Mouse (Mus musculus) intestine, embryonic 15.5 days (tissue): ENCODE results near the gene Xpo6. TPM values are rescaled to one million over a fixed set of nuclear protein-coding genes. Genes with fewer than 3 reads are reported as not detected.

Experiments used
- ATAC-seq: fragments of 200-750 bp; cut with Nextera tagmentation; 2 replicates; pipeline ENCODE4 v1.8.0; 2017; ENCODE audit warnings: moderate TSS enrichment, moderate library complexity
- H3K27ac ChIP-seq: fragments of 300-500 bp; sonication (generic); 2 replicates; pipeline ENCODE4 v1.5.1; 2015; ENCODE audit warnings: mild to moderate bottlenecking, inconsistent platforms
- H3K27me3 ChIP-seq: fragments of 300-500 bp; sonication (generic); replicated peaks from 2 replicates; pipeline ENCODE4 v1.6.1; 2015; ENCODE audit warnings: inconsistent platforms
- H3K36me3 ChIP-seq: fragments of 300-500 bp; sonication (generic); 2 replicates; pipeline ENCODE4 v1.6.1; 2015; ENCODE audit warnings: inconsistent platforms
- H3K4me1 ChIP-seq: fragments of 300-500 bp; sonication (generic); replicated peaks from 2 replicates; pipeline ENCODE4 v1.6.1; 2015; ENCODE audit warnings: inconsistent platforms
- H3K4me2 ChIP-seq: fragments of 300-500 bp; sonication (generic); replicated peaks from 2 replicates; pipeline ENCODE4 v1.6.1; 2015; ENCODE audit warnings: mild to moderate bottlenecking, inconsistent platforms
- H3K4me3 ChIP-seq: fragments of 300-500 bp; sonication (generic); replicated peaks from 2 replicates; pipeline ENCODE4 v1.5.1; 2015; ENCODE audit warnings: inconsistent platforms
- H3K9ac ChIP-seq: fragments of 300-500 bp; sonication (generic); 2 replicates; pipeline ENCODE4 v1.6.1; 2015; ENCODE audit warnings: inconsistent platforms
- H3K9me3 ChIP-seq: fragments of 300-500 bp; sonication (generic); 2 replicates; pipeline ENCODE4 v1.6.1; 2016; ENCODE audit warnings: inconsistent platforms
- WGBS: fragments of 180-500 bp; shearing (Covaris S2); methylation state at CpG from one replicate; pipeline ENCODE4 v1.1.7; 2015; 5-methylcytosine and 5-hydroxymethylcytosine counted together
- polyA plus RNA-seq: library from polyadenylated mRNA; unstranded; fragments of >200 nt; fragmentation: Nextera tagmentation; extraction: Ambion mirVana; gene quantifications from 2 replicates; pipeline ENCODE4 v1.2.1, GENCODE M21; 2015

Xpo6 gene
- polyA plus RNA-seq, 1 experiment from 2014 or later, result 37.4 TPM

DNA sequence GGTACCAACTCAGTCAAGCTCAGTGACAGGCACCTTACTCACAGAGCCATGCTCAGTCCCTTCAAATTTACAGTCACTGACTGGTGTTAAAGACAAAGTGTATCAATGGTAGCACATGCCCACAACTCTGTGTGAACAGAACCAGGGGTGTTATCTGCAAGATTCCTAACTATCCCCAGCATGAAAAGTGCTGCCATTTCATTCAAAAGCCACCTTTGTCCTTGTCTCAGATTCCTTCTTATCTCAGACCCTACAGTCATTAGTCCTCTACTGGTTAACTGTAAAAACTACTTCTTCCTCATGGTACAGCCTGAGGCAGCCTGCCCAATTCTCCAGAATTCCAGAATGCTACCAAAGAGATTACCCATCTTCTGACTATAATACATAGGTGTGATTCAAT lies 14.3 kb downstream of the Xpo6 start:
- Histone ChIP-seq H3K9me3 (no peaks in the 10 kb centered on the region), H3K4me3 (no peak overlapping the region), H3K4me2 (no peak overlapping the region), H3K27ac (no peak overlapping the region), H3K9ac (no peak overlapping the region), H3K36me3 (no peaks in the 10 kb centered on the region), H3K4me1 (peaks cover 15% of the 10 kb centered on the region), H3K27me3 (no peaks in the 10 kb centered on the region)
- ATAC-seq, result 0 out of 2 replicates have a peak, but pooled peaks have one; percentile 43

DNA sequence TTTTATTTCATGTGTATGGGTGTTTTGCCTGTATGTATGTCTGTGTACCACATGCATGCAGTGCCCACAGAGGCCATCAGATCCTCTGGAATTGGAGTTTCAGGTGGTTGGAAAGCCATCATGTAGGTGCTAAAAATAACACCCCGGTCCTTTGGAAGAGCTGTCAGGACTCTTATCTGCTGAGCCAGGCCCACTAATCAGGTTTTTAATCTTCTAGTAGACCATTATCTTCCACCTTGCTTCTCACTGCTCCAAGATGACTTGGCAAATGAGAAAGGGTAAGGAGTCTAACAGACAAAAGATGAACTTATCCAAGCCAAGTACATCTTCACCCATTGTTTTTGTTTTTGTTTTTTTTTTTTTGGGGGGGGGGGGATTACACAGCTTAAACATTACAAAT lies 16.7 kb downstream of the Xpo6 start:
- no peak overlapping the region for H3K9ac ChIP-seq
- no peak overlapping the region for H3K4me2 ChIP-seq
- H3K36me3 ChIP-seq, result no peaks in the 10 kb centered on the region
- no peaks in the 10 kb centered on the region for H3K9me3 ChIP-seq
- ATAC-seq, result no peak
- no peak overlapping the region for H3K4me3 ChIP-seq
- peaks cover 20% of the 10 kb centered on the region for H3K4me1 ChIP-seq
- H3K27me3 ChIP-seq, result no peaks in the 10 kb centered on the region
- 61% methylated on average over 1 of the region's 1 CpGs for WGBS
- no peak overlapping the region for H3K27ac ChIP-seq

DNA sequence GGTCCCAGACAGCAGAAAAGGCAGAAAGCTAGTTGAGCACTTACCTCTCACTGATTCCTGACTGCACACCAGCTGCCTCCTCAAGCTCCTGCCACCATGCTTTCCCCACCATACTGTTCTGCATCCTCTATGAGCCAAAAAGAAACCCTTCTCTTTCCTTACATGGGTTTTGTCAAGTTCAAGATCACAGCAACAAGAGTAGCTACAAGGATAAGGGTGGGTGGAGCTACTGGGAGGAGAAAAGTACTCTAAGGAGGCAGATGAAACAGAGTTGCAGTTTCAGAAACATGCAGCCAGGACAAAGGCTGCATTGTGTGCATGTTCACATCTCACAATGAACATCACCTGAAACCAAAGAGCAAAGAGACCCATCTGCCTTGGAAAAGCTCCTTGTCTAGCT lies 18.8 kb downstream of the Xpo6 start:
- ATAC-seq, result no peak
- Histone ChIP-seq H3K27me3 (no peaks in the 10 kb centered on the region), H3K36me3 (no peaks in the 10 kb centered on the region), H3K9me3 (no peaks in the 10 kb centered on the region), H3K4me2 (no peak overlapping the region), H3K9ac (no peak overlapping the region), H3K4me3 (no peak overlapping the region), H3K4me1 (peaks cover 20% of the 10 kb centered on the region), H3K27ac (no peak overlapping the region)

DNA sequence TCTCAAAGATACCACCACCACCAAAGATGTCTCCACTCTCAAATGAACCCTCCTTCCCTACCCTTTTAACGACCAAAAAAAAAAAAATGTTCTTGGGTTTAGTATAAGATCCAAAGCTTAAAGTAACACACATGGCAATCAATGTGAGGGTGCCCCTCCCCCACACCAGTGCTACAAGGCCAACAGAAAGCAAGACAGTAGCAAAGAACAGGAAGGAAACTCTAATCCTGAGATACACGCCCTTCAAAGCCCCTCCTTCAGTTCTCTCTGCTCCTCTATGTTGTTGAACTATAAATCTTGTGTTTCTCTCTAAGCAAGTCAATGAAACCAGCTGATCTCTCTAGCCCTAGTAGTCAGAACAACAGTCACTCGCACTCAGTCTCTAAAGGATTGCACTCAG lies 19.3 kb downstream of the Xpo6 start:
- no peak overlapping the region for H3K9ac ChIP-seq
- no peaks in the 10 kb centered on the region for H3K27me3 ChIP-seq
- H3K4me3 ChIP-seq, result no peak overlapping the region
- ATAC-seq, result no peak
- WGBS, result 58% methylated on average over 3 of the region's 3 CpGs
- no peaks in the 10 kb centered on the region for H3K36me3 ChIP-seq
- no peaks in the 10 kb centered on the region for H3K9me3 ChIP-seq
- no peak overlapping the region for H3K27ac ChIP-seq
- no peak overlapping the region for H3K4me2 ChIP-seq
- peaks cover 20% of the 10 kb centered on the region for H3K4me1 ChIP-seq

DNA sequence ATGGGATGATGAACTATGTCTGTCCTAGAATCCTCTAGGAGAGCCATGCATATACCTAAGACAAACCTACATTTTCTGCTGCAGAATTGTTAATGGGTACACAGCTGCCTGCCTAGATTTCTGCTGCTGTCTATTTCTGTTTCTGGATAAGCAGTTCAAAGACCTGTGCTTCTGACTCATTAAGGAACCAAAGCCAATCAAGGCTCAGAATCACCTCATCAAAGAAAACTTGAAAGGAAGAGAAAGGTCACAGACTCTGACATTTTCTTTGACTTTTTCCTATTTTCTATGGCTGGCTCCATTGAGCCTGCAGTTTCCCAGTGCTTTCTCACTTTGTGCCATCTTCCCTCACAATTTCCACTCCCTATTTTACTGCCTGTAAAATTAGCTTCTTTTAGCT lies 21.5 kb downstream of the Xpo6 start:
- H3K4me2 ChIP-seq, result no peak overlapping the region
- H3K4me3 ChIP-seq, result no peak overlapping the region
- no peaks in the 10 kb centered on the region for H3K27me3 ChIP-seq
- H3K9me3 ChIP-seq, result no peaks in the 10 kb centered on the region
- no peak overlapping the region for H3K9ac ChIP-seq
- no peak overlapping the region for H3K27ac ChIP-seq
- H3K4me1 ChIP-seq, result peaks cover 17% of the 10 kb centered on the region
- ATAC-seq, result no peak
- H3K36me3 ChIP-seq, result no peaks in the 10 kb centered on the region; the same call in 1 of the 2 replicates

DNA sequence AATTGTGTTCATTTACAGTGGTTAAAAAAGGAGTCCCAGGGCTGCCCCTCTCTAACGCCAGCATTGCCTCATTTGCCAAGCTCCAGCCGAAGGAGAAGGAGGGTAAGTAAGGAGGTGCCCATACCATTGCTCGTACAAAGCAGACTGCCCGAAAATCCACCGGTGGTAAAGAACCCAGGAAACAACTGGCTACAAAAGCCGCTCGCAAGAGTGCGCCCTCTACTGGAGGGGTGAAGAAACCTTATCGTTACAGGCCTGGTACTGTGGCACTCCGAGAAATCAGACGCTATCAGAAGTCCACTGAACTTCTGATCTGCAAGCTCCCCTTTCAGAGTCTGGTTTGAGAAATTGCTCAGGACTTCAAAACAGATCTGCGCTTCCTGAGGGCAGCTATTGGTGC lies 24.3 kb downstream of the Xpo6 start:
- 94% methylated on average over 12 of the region's 12 CpGs for WGBS
- H3K27me3 ChIP-seq, result no peaks in the 10 kb centered on the region
- ATAC-seq, result no peak
- no peak overlapping the region for H3K9ac ChIP-seq
- H3K4me2 ChIP-seq, result no peak overlapping the region
- peaks cover 2% of the 10 kb centered on the region; the same call in 1 of the 2 replicates for H3K36me3 ChIP-seq
- H3K27ac ChIP-seq, result no peak overlapping the region
- H3K4me1 ChIP-seq, result peaks cover 6% of the 10 kb centered on the region; the same call in 1 of the 2 replicates
- no peaks in the 10 kb centered on the region for H3K9me3 ChIP-seq
- no peak overlapping the region for H3K4me3 ChIP-seq

DNA sequence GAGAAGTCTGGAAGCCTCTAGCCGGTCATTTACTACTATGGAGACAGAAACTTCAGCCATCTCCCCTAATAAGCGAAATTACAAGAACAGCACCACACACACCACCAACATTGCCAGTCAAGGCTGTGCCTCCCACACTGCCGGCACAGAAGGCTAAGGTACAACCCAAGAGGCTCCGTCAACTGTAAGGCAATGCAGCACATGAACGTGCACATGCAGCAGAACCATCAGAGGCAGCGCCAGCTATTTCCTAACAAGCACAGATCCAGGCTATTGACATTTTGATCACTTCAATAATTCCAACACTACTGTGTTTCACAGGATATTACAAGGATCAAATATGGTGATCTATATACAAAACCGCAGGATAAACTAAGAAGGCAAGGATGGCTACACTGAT lies 24.8 kb downstream of the Xpo6 start:
- H3K36me3 ChIP-seq, result peaks cover 2% of the 10 kb centered on the region; the same call in 1 of the 2 replicates
- no peaks in the 10 kb centered on the region for H3K27me3 ChIP-seq
- no peak for ATAC-seq
- no peaks in the 10 kb centered on the region for H3K9me3 ChIP-seq
- no peak overlapping the region for H3K27ac ChIP-seq
- H3K4me2 ChIP-seq, result no peak overlapping the region
- H3K9ac ChIP-seq, result no peak overlapping the region
- WGBS, result 85% methylated on average over 7 of the region's 7 CpGs
- H3K4me3 ChIP-seq, result no peak overlapping the region
- H3K4me1 ChIP-seq, result 0 out of 2 replicates have a peak, but pooled peaks cover 1% of the 10 kb centered on the region

DNA sequence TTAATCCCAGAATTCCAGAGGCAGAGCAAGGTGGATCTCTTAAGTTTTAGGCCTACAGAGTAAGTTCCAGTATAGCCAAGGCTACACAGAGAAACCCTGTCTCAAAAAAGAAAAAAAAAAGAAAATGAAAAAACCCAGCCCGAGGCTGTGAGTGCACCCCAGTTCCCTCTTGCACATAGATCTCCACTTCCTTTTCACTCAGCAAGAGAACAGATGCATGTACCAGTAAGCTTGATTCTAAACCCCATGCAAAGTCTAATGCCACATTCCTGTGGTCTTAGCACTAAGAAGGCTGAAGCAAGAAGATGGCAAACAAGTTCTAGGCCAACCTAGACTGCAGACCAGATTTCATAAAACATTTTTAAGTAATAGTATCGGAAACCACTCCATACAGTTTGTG lies 25.4 kb downstream of the Xpo6 start:
- Histone ChIP-seq H3K9ac (no peak overlapping the region), H3K27ac (no peak overlapping the region), H3K4me3 (no peak overlapping the region), H3K4me2 (no peak overlapping the region), H3K9me3 (no peaks in the 10 kb centered on the region), H3K4me1 (no peaks in the 10 kb centered on the region), H3K36me3 (peaks cover 2% of the 10 kb centered on the region; the same call in 1 of the 2 replicates), H3K27me3 (no peaks in the 10 kb centered on the region)
- 87% methylated on average over 2 of the region's 2 CpGs for WGBS
- no peak for ATAC-seq

DNA sequence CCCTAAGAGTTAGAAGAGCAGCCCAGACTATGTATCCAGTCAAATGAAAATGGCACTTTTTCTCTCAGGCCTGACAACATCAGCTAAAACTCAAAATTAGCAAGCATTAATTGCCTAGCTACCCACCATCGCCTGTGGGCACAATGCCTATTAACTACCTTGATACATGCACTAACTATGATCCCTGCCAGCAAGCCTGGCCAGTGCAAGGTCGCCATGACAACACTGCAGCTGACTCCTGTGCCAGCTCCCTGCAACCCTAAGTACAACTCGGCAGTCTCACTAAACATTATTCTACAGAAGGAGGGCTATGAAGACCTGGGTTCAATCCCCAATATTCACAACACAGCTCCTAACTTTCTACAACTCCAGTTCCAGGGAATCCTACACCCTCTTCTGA lies 28.3 kb downstream of the Xpo6 start:
- Histone ChIP-seq H3K4me3 (no peak overlapping the region), H3K4me1 (no peaks in the 10 kb centered on the region), H3K9me3 (no peaks in the 10 kb centered on the region), H3K4me2 (no peak overlapping the region), H3K27me3 (no peaks in the 10 kb centered on the region), H3K9ac (no peak overlapping the region), H3K27ac (no peak overlapping the region), H3K36me3 (peaks cover 2% of the 10 kb centered on the region; the same call in 1 of the 2 replicates)
- ATAC-seq, result no peak
- 86% methylated on average over 3 of the region's 3 CpGs for WGBS

DNA sequence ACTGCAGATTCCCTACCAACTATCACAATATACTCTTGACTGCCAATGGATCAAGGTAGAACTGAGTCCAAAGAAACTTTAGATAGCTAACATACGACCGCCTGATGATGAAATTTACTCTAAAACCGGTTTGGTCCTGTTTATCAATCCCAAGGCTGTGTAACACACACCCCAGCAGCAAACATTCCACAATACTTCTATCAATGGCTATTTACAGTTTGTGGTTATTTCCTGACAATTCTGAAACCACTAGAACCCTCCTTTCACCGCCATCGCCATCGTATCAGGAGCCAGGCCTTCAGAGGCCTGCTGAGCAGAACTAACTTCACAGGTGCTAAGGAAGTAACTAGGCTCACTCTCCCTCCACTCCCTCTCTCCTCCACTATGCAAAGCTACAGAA lies 31.7 kb downstream of the Xpo6 start:
- no peaks in the 10 kb centered on the region for H3K4me1 ChIP-seq
- H3K4me3 ChIP-seq, result no peak overlapping the region
- no peak overlapping the region for H3K27ac ChIP-seq
- H3K4me2 ChIP-seq, result no peak overlapping the region
- no peaks in the 10 kb centered on the region for H3K9me3 ChIP-seq
- H3K9ac ChIP-seq, result no peak overlapping the region
- H3K27me3 ChIP-seq, result no peaks in the 10 kb centered on the region
- 83% methylated on average over 6 of the region's 6 CpGs for WGBS
- ATAC-seq, result no peak
- H3K36me3 ChIP-seq, result peaks cover 9% of the 10 kb centered on the region; the same call in 1 of the 2 replicates

DNA sequence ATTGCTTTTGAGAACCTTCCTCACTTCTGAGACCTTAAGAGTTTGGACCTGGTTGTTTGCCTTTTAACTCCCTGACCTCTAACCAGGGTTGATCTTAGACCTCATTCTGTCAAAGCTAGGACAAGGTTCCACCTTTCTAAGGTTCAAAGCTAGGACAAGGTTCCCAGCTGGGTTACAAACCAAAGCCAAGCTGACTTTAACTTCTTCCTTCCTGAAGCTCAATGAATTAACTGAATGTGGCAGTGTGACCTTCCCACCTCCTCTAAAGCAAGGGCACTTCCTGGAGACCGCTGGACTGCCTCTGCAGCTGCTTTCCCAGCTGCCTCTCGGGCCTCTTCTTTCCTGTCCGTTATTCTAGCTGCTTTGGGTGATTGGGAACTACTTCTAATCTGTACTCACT lies 32.9 kb downstream of the Xpo6 start:
- Histone ChIP-seq H3K27ac (no peak overlapping the region), H3K9ac (no peak overlapping the region), H3K4me2 (no peak overlapping the region), H3K4me3 (no peak overlapping the region), H3K27me3 (no peaks in the 10 kb centered on the region), H3K4me1 (no peaks in the 10 kb centered on the region), H3K36me3 (peaks cover 7% of the 10 kb centered on the region; the same call in 1 of the 2 replicates), H3K9me3 (no peaks in the 10 kb centered on the region)
- no peak for ATAC-seq
- WGBS, result 53% methylated on average over 3 of the region's 3 CpGs

DNA sequence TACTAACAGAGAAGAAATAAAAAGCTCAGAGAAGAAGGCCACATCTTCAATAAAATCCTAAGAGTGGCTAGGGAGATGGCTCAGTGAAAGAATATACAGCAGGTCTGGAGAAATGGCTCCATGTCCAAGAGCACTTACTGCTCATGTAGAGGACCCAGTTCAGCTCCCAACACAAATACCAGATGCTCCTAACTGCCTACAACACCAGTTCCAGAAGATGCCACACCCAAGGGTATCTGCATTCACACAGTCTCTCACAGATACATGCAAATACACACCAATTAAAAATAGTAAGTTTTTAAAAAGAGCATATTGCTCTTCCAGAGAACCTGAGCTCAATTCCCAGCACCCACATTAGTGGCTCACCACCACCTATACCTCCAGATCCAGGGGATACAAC lies 33.7 kb downstream of the Xpo6 start:
- H3K27ac ChIP-seq, result no peak overlapping the region
- no peaks in the 10 kb centered on the region for H3K4me1 ChIP-seq
- H3K9me3 ChIP-seq, result no peaks in the 10 kb centered on the region
- no peak overlapping the region for H3K4me2 ChIP-seq
- H3K27me3 ChIP-seq, result no peaks in the 10 kb centered on the region
- no peak overlapping the region for H3K9ac ChIP-seq
- H3K4me3 ChIP-seq, result no peak overlapping the region
- H3K36me3 ChIP-seq, result peaks cover 7% of the 10 kb centered on the region; the same call in 1 of the 2 replicates
- ATAC-seq, result no peak

DNA sequence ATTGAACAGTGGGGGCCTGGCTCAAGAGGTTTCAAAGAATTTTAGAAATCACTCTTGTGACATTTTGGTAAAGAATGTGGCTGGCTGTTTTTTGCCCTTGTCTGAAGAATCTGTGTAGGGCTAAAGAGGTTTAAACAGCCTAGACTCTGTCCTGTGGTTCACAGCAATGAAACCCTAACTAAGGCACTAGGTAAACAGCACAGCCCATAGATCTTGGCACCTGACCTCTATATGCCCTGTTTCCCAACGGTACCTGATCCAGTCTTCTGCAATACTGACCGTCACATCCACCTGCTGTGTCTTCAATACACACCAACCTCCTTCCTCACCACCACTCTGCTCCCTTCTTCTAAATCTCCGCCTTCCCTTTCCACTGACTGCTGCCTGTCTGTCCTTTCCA lies 42.1 kb downstream of the Xpo6 start:
- H3K4me2 ChIP-seq, result no peak overlapping the region
- H3K9me3 ChIP-seq, result no peaks in the 10 kb centered on the region
- no peak overlapping the region for H3K4me3 ChIP-seq
- no peak overlapping the region for H3K9ac ChIP-seq
- ATAC-seq, result no peak
- no peaks in the 10 kb centered on the region for H3K27me3 ChIP-seq
- H3K27ac ChIP-seq, result no peak overlapping the region
- no peaks in the 10 kb centered on the region for H3K4me1 ChIP-seq
- 84% methylated on average over 3 of the region's 3 CpGs for WGBS
- H3K36me3 ChIP-seq, result peaks cover 8% of the 10 kb centered on the region; the same call in 1 of the 2 replicates

DNA sequence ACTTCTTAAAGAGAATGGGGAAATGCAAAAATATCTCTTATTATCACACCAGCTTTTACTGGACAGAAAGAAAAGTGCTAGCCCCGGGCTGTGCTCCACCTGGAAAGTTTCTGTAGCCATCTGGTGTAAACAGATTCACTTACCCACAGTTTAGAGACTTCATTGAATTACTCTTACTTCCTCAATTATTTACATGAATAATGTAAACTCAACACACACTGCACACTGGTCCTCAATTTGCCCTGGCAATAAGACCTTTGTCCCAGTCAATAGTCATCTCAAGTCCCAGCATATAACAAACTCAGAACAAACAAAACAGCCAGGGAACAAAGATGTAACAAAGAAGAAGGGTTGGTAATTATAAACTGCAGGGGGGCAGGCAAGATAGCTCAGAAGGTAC lies 44.6 kb downstream of the Xpo6 start:
- H3K4me1 ChIP-seq, result no peaks in the 10 kb centered on the region
- no peaks in the 10 kb centered on the region for H3K9me3 ChIP-seq
- H3K36me3 ChIP-seq, result peaks cover 13% of the 10 kb centered on the region
- no peaks in the 10 kb centered on the region for H3K27me3 ChIP-seq
- H3K27ac ChIP-seq, result no peak overlapping the region
- 53% methylated on average over 1 of the region's 1 CpGs for WGBS
- no peak overlapping the region for H3K4me2 ChIP-seq
- no peak overlapping the region for H3K9ac ChIP-seq
- no peak overlapping the region for H3K4me3 ChIP-seq
- no peak for ATAC-seq
